Mouse (Mus musculus): ENCODE results near the gene Bbof1. TPM values are rescaled to one million over a fixed set of nuclear protein-coding genes. Genes with fewer than 3 reads are reported as not detected.

Gene Bbof1
- polyA plus RNA-seq, 1 experiment: 33.0 TPM

GRCm38 (mm10) chr12:84399663-84400062, 9.2 kb upstream of the Bbof1 start:
- Histone ChIP-seq H3K27ac (ENCODE audit: control insufficient read depth, insufficient read depth, low read depth, low read length) (peak overlapping the region; percentile 69), H3K4me1 (ENCODE audit: control insufficient read depth, insufficient read depth, low read length) (no peaks in the 10 kb centered on the region), H3K36me3 (ENCODE audit: control insufficient read depth, insufficient read depth, low read length) (no peaks in the 10 kb centered on the region), H3K4me3 (ENCODE audit: control insufficient read depth, low read depth, low read length) (no peak overlapping the region), H3K27me3 (ENCODE audit: control insufficient read depth, insufficient read depth, low read length) (no peaks in the 10 kb centered on the region)
- TF ChIP-seq POLR2A (IDR thresholded peaks at IDR 0.05; ENCODE audit: control insufficient read depth, low read depth, low read length) (no peak), CTCF (IDR thresholded peaks at IDR 0.05; ENCODE audit: control insufficient read depth, insufficient read depth, insufficient replicate concordance, low read depth, low read length) (no peak)

GRCm38 (mm10) chr12:84400068-84400467, 8.8 kb upstream of the Bbof1 start:
- Histone ChIP-seq H3K27me3 (ENCODE audit: control insufficient read depth, insufficient read depth, low read length) (no peaks in the 10 kb centered on the region), H3K4me1 (ENCODE audit: control insufficient read depth, insufficient read depth, low read length) (no peaks in the 10 kb centered on the region), H3K4me3 (ENCODE audit: control insufficient read depth, low read depth, low read length) (no peak overlapping the region), H3K27ac (ENCODE audit: control insufficient read depth, insufficient read depth, low read depth, low read length) (peak overlapping the region; percentile 69), H3K36me3 (ENCODE audit: control insufficient read depth, insufficient read depth, low read length) (no peaks in the 10 kb centered on the region)
- no peak for TF ChIP-seq CTCF (IDR thresholded peaks at IDR 0.05; ENCODE audit: control insufficient read depth, insufficient read depth, insufficient replicate concordance, low read depth, low read length)
- no peak for TF ChIP-seq POLR2A (IDR thresholded peaks at IDR 0.05; ENCODE audit: control insufficient read depth, low read depth, low read length)

- Histone ChIP-seq H3K4me1 (ENCODE audit: control insufficient read depth, insufficient read depth, low read length) (no peaks in the 10 kb centered on the region), H3K36me3 (ENCODE audit: control insufficient read depth, insufficient read depth, low read length) (no peaks in the 10 kb centered on the region), H3K4me3 (ENCODE audit: control insufficient read depth, low read depth, low read length) (no peak overlapping the region), H3K27ac (ENCODE audit: control insufficient read depth, insufficient read depth, low read depth, low read length) (peak overlapping the region; percentile 50), H3K27me3 (ENCODE audit: control insufficient read depth, insufficient read depth, low read length) (no peaks in the 10 kb centered on the region)
- no peak for TF ChIP-seq POLR2A (IDR thresholded peaks at IDR 0.05; ENCODE audit: control insufficient read depth, low read depth, low read length)
- no peak for TF ChIP-seq CTCF (IDR thresholded peaks at IDR 0.05; ENCODE audit: control insufficient read depth, insufficient read depth, insufficient replicate concordance, low read depth, low read length)
These were observed 8.2 kb upstream of the Bbof1 start for GRCm38 (mm10) chr12:84400653-84401052.

- Histone ChIP-seq H3K36me3 (ENCODE audit: control insufficient read depth, insufficient read depth, low read length) (no peaks in the 10 kb centered on the region), H3K4me3 (ENCODE audit: control insufficient read depth, low read depth, low read length) (no peak overlapping the region), H3K27ac (ENCODE audit: control insufficient read depth, insufficient read depth, low read depth, low read length) (no peak overlapping the region), H3K4me1 (ENCODE audit: control insufficient read depth, insufficient read depth, low read length) (peaks cover 3% of the 10 kb centered on the region; the same call in 1 of the 2 replicates), H3K27me3 (ENCODE audit: control insufficient read depth, insufficient read depth, low read length) (no peaks in the 10 kb centered on the region)
- TF ChIP-seq POLR2A (IDR thresholded peaks at IDR 0.05; ENCODE audit: control insufficient read depth, low read depth, low read length) (no peak), CTCF (IDR thresholded peaks at IDR 0.05; ENCODE audit: control insufficient read depth, insufficient read depth, insufficient replicate concordance, low read depth, low read length) (no peak)
These were observed 5.9 kb upstream of the Bbof1 start for GRCm38 (mm10) chr12:84402923-84403322.

GRCm38 (mm10) chr12:84404541-84404940, 4.3 kb upstream of the Bbof1 start:
- no peak overlapping the region for H3K27ac ChIP-seq (ENCODE audit: control insufficient read depth, insufficient read depth, low read depth, low read length)
- H3K36me3 ChIP-seq (ENCODE audit: control insufficient read depth, insufficient read depth, low read length): peaks cover 2% of the 10 kb centered on the region
- TF ChIP-seq POLR2A (IDR thresholded peaks at IDR 0.05; ENCODE audit: control insufficient read depth, low read depth, low read length): no peak
- TF ChIP-seq CTCF (IDR thresholded peaks at IDR 0.05; ENCODE audit: control insufficient read depth, insufficient read depth, insufficient replicate concordance, low read depth, low read length): no peak
- peaks cover 3% of the 10 kb centered on the region; the same call in 1 of the 2 replicates for H3K4me1 ChIP-seq (ENCODE audit: control insufficient read depth, insufficient read depth, low read length)
- no peaks in the 10 kb centered on the region for H3K27me3 ChIP-seq (ENCODE audit: control insufficient read depth, insufficient read depth, low read length)
- no peak overlapping the region for H3K4me3 ChIP-seq (ENCODE audit: control insufficient read depth, low read depth, low read length)

DNA sequence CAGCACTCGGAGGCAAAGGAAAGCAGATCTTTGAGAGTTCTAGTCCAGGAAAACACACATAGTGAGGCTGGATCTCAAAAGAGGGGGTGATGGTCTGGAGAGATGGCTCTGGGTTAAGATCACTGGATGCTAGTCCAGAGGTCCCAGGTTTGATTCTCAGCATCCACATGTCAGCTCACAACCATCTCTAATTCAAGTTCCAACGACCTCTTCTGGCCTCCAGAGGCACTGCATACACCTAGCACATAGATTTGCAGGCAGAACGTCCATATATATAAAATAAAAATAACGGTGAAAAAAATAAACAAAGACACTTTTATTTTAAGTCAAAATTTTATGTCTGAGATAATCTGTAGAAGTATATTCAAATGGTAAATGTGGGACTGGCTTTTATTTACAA, 1.6 kb upstream of the Bbof1 start:
- Histone ChIP-seq H3K36me3 (ENCODE audit: control insufficient read depth, insufficient read depth, low read length) (peaks cover 2% of the 10 kb centered on the region), H3K4me1 (ENCODE audit: control insufficient read depth, insufficient read depth, low read length) (peaks cover 3% of the 10 kb centered on the region; the same call in 1 of the 2 replicates), H3K27ac (ENCODE audit: control insufficient read depth, insufficient read depth, low read depth, low read length) (no peak overlapping the region), H3K27me3 (ENCODE audit: control insufficient read depth, insufficient read depth, low read length) (no peaks in the 10 kb centered on the region), H3K4me3 (ENCODE audit: control insufficient read depth, low read depth, low read length) (peak overlapping the region; percentile 62)
- no peak for TF ChIP-seq POLR2A (IDR thresholded peaks at IDR 0.05; ENCODE audit: control insufficient read depth, low read depth, low read length)
- TF ChIP-seq CTCF (IDR thresholded peaks at IDR 0.05; ENCODE audit: control insufficient read depth, insufficient read depth, insufficient replicate concordance, low read depth, low read length): no peak

- Histone ChIP-seq H3K27ac (ENCODE audit: control insufficient read depth, insufficient read depth, low read depth, low read length) (peak overlapping the region; percentile 86), H3K36me3 (ENCODE audit: control insufficient read depth, insufficient read depth, low read length) (peaks cover 2% of the 10 kb centered on the region), H3K27me3 (ENCODE audit: control insufficient read depth, insufficient read depth, low read length) (no peaks in the 10 kb centered on the region), H3K4me1 (ENCODE audit: control insufficient read depth, insufficient read depth, low read length) (peaks cover 3% of the 10 kb centered on the region; the same call in 1 of the 2 replicates), H3K4me3 (ENCODE audit: control insufficient read depth, low read depth, low read length) (peak overlapping the region; percentile 92)
- no peak for TF ChIP-seq POLR2A (IDR thresholded peaks at IDR 0.05; ENCODE audit: control insufficient read depth, low read depth, low read length)
- TF ChIP-seq CTCF (IDR thresholded peaks at IDR 0.05; ENCODE audit: control insufficient read depth, insufficient read depth, insufficient replicate concordance, low read depth, low read length): no peak
These were observed 725 bp upstream of the Bbof1 start for GRCm38 (mm10) chr12:84407874-84408818.
